Mouse (Mus musculus) liver, postnatal 0 days (tissue): ENCODE data around the gene Gsg1l. TPM values are rescaled to one million over a fixed set of nuclear protein-coding genes. Genes with fewer than 3 reads are reported as not detected.

Experiments
- ATAC-seq: fragments of 200-750 bp; cut with Nextera tagmentation; 2 replicates; pipeline ENCODE4 v1.8.0; 2017; ENCODE audit warnings: mild to moderate bottlenecking, moderate library complexity
- DNase-seq: peaks from one replicate; pipeline ENCODE4 v3.0.0-alpha.2; 2016
- H3K27ac ChIP-seq: fragments of 300-500 bp; sonication (generic); 2 replicates; pipeline ENCODE4 v1.5.1; 2014; ENCODE audit warnings: antibody characterized with exemption, moderate library complexity, mild to moderate bottlenecking, low read depth
- H3K27me3 ChIP-seq: fragments of 300-500 bp; sonication (generic); 2 replicates; pipeline ENCODE4 v1.6.1; 2014; ENCODE audit warnings: low read length, control low read depth, mixed read lengths; ENCODE audit not compliant: insufficient read depth
- H3K36me3 ChIP-seq: fragments of 300-500 bp; sonication (generic); replicated peaks from 2 replicates; pipeline ENCODE4 v1.6.1; 2014; ENCODE audit warnings: mild to moderate bottlenecking, control low read depth, low read length, moderate library complexity, mixed read lengths; ENCODE audit not compliant: insufficient read depth
- H3K4me1 ChIP-seq: fragments of 300-500 bp; sonication (generic); 2 replicates; pipeline ENCODE4 v1.6.1; 2014; ENCODE audit warnings: antibody characterized with exemption, mild to moderate bottlenecking, control low read depth; ENCODE audit not compliant: insufficient read depth
- H3K4me2 ChIP-seq: fragments of 300-500 bp; sonication (generic); 2 replicates; pipeline ENCODE4 v1.6.1; 2014; ENCODE audit warnings: low read depth, mild to moderate bottlenecking, low read length, moderate library complexity, mixed read lengths
- H3K4me3 ChIP-seq: fragments of 300-500 bp; sonication (generic); 2 replicates; pipeline ENCODE4 v1.5.1; 2014; ENCODE audit warnings: low read depth, low read length
- H3K9ac ChIP-seq: fragments of 300-500 bp; sonication (generic); replicated peaks from 2 replicates; pipeline ENCODE4 v1.6.1; 2014; ENCODE audit warnings: mild to moderate bottlenecking, moderate library complexity
- H3K9me3 ChIP-seq: fragments of 300-500 bp; sonication (generic); 2 replicates; pipeline ENCODE4 v1.6.1; 2016; ENCODE audit warnings: mild to moderate bottlenecking, control low read depth, low read length, mixed read lengths
- CTCF ChIP-seq: sonication (generic); IDR thresholded peaks from 2 replicates; pipeline ENCODE4 v1.5.1; 2016; ENCODE audit warnings: antibody characterized with exemption, low read depth
- EP300 ChIP-seq: IDR thresholded peaks from 2 replicates; pipeline ENCODE4 v1.6.1; 2016; ENCODE audit warnings: antibody characterized with exemption, low read depth, mild to moderate bottlenecking
- WGBS: fragments of 180-500 bp; shearing (Covaris S2); extraction: QIAGEN DNeasy Blood & Tissue Kit; methylation state at CpG from one replicate; pipeline ENCODE4 v1.1.7; 2014; ENCODE audit not compliant: insufficient replicate concordance; 5-methylcytosine and 5-hydroxymethylcytosine counted together
- polyA plus RNA-seq: library from polyadenylated mRNA; unstranded; fragments of >200 nt; fragmentation: Nextera tagmentation; extraction: Ambion mirVana; gene quantifications from 2 replicates; pipeline ENCODE4 v1.2.1, GENCODE M21; 2015

The Gsg1l gene
- 0.04 and 0.08 TPM in 2 replicates for polyA plus RNA-seq

- DNase-seq (no peak), ATAC-seq (no peak)
- peaks cover 45% of the 10 kb centered on the region for H3K27me3 ChIP-seq
- peak within 1 kb of the TSS; percentile 42 for H3K4me3 ChIP-seq
- WGBS: under 1% methylated on average over 31 of the region's 49 CpGs
- TF ChIP-seq EP300: no peak
- no peak for TF ChIP-seq CTCF
- H3K9ac ChIP-seq: no peak within 1 kb of the TSS
- no peaks in the 10 kb centered on the region for H3K4me1 ChIP-seq
- no peak within 1 kb of the TSS for H3K27ac ChIP-seq
- H3K9me3 ChIP-seq: no peaks in the 10 kb centered on the region
- H3K36me3 ChIP-seq: no peaks in the 10 kb centered on the region
- peak within 1 kb of the TSS; percentile 66 for H3K4me2 ChIP-seq
These were observed at the start of gene Gsg1l for GRCm38 (mm10) chr7:126082286-126082741. Gsg1l (minus strand) TSS chr7:126082411.

- DNase-seq: no peak
- Histone ChIP-seq H3K9me3 (no peaks in the 10 kb centered on the region), H3K4me3 (no peak overlapping the region), H3K4me1 (no peaks in the 10 kb centered on the region), H3K27me3 (no peaks in the 10 kb centered on the region), H3K4me2 (no peak overlapping the region), H3K27ac (no peak overlapping the region), H3K36me3 (peaks cover 52% of the 10 kb centered on the region), H3K9ac (no peak overlapping the region)
- WGBS: 82% methylated on average over 2 of the region's 2 CpGs
- TF ChIP-seq EP300 (no peak), CTCF (no peak)
- no peak for ATAC-seq
These were observed 45.5 kb upstream of the Gsg1l start for GRCm38 (mm10) chr7:126127673-126128072.

GRCm38 (mm10) chr7:126126502-126126901, 44.3 kb upstream of the Gsg1l start:
- Histone ChIP-seq H3K4me1 (no peaks in the 10 kb centered on the region), H3K36me3 (peaks cover 54% of the 10 kb centered on the region), H3K27me3 (no peaks in the 10 kb centered on the region), H3K9ac (no peak overlapping the region), H3K4me2 (no peak overlapping the region), H3K4me3 (no peak overlapping the region), H3K27ac (no peak overlapping the region), H3K9me3 (no peaks in the 10 kb centered on the region)
- 48% methylated on average over 3 of the region's 3 CpGs for WGBS
- ATAC-seq (peak; percentile 36), DNase-seq (no peak)
- TF ChIP-seq CTCF: no peak
- TF ChIP-seq EP300: no peak

- H3K4me3 ChIP-seq: no peak overlapping the region
- H3K27ac ChIP-seq: no peak overlapping the region
- no peak overlapping the region for H3K9ac ChIP-seq
- ATAC-seq (no peak), DNase-seq (no peak)
- no peaks in the 10 kb centered on the region for H3K4me1 ChIP-seq
- peaks cover 52% of the 10 kb centered on the region for H3K36me3 ChIP-seq
- H3K9me3 ChIP-seq: no peaks in the 10 kb centered on the region
- H3K4me2 ChIP-seq: no peak overlapping the region
- TF ChIP-seq EP300 (no peak), CTCF (no peak)
- no peaks in the 10 kb centered on the region for H3K27me3 ChIP-seq
- 73% methylated on average over 4 of the region's 4 CpGs for WGBS
These were observed 39.3 kb upstream of the Gsg1l start for GRCm38 (mm10) chr7:126121533-126121932.

GRCm38 (mm10) chr7:126119819-126120218, 37.6 kb upstream of the Gsg1l start:
- H3K4me1 ChIP-seq: no peaks in the 10 kb centered on the region

GRCm38 (mm10) chr7:126113263-126113662, 31.1 kb upstream of the Gsg1l start:
- Histone ChIP-seq H3K27me3 (no peaks in the 10 kb centered on the region), H3K9ac (no peak overlapping the region), H3K4me1 (no peaks in the 10 kb centered on the region), H3K9me3 (no peaks in the 10 kb centered on the region), H3K4me2 (no peak overlapping the region), H3K27ac (no peak overlapping the region), H3K36me3 (peaks cover 65% of the 10 kb centered on the region), H3K4me3 (no peak overlapping the region)
- 89% methylated on average over 4 of the region's 4 CpGs for WGBS
- DNase-seq (no peak), ATAC-seq (no peak)
- TF ChIP-seq CTCF (no peak), EP300 (no peak)

More at GRCm38 (mm10) chr7:126119819-126120218, 37.6 kb upstream of the Gsg1l start:
- 80% methylated on average over 6 of the region's 6 CpGs for WGBS
- Histone ChIP-seq H3K9ac (no peak overlapping the region), H3K36me3 (peaks cover 67% of the 10 kb centered on the region), H3K4me2 (no peak overlapping the region), H3K9me3 (no peaks in the 10 kb centered on the region), H3K27me3 (no peaks in the 10 kb centered on the region), H3K27ac (no peak overlapping the region), H3K4me3 (no peak overlapping the region)
- ATAC-seq (no peak), DNase-seq (no peak)
- no peak for TF ChIP-seq CTCF
- TF ChIP-seq EP300: no peak
